Mouse (Mus musculus): ENCODE results near the gene Ogfod2. TPM values are rescaled to one million over a fixed set of nuclear protein-coding genes. Genes with fewer than 3 reads are reported as not detected.
A peak's percentile ranks its signal among the peaks of the same experiment; 100 is the strongest.

Gene Ogfod2
- polyA plus RNA-seq, 1 experiment from 2014 or later, result 19.0 TPM

DNA sequence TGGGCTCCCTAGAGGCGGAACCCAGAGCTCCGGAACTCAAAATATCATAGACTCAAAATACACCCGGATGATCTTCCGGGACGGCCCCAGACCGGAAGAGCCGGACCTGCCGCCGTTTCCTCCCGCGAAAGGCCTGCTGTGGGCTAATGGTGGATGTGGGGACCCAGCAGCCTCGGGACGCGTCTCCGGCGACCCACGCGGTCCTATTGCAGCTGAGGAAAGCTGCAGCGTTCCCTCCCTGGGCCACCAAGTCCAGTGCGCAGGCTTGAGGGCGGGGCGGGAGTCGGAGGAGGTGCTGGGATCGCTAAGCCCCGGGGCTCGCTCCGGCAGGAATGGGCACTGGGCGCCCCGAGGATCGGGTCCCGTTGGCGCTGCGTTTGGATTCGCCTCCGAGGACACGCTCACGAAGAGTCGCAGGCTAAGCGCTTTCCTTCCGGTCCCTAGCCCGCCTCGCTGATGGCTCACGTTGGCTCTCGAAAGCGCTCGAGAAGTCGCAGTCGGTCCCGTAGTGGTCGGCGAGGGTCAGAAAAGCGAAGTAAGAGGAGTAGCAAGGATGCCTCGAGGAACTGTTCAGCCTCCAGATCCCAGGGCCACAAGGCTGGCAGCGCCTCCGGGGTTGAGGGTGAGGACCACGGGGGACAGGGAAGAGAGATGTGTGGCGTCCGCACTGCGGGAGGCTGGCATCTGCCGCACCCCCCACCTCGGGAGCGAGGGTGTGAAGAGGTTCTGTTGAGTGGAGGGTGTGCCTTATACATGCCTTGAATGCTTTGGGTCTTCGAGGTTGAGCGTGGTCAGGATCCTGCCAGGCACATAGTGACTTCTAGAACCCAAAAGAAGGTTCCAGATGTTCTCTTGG lies 4.1 kb downstream of the Ogfod2 start, which contains the start of gene Arl6ip4:
Gene Arl6ip4, plus strand, starts transcription at position 100 of the 856 bp plus-strand sequence.
- peak within 1 kb of the TSS; percentile 96 for H3K4me2 ChIP-seq (replicated peaks; ENCODE audit: low read depth)
- peak within 1 kb of the TSS; percentile 88 for H3K27ac ChIP-seq (replicated peaks)
- H3K4me3 ChIP-seq (ENCODE audit: low read depth, low read length), result peak within 1 kb of the TSS; percentile 93
- no peaks in the 10 kb centered on the region for H3K27me3 ChIP-seq (ENCODE audit: control insufficient read depth, insufficient read depth, low read length)
- peaks cover 6% of the 10 kb centered on the region; the same call in 1 of the 2 replicates for H3K4me1 ChIP-seq (replicated peaks; ENCODE audit: control insufficient read depth, insufficient read depth)
- WGBS, result under 1% methylated on average over 63 of the region's 64 CpGs
- peak within 1 kb of the TSS; percentile 90 for H3K9ac ChIP-seq (ENCODE audit: low read length)
- H3K36me3 ChIP-seq (ENCODE audit: control insufficient read depth, insufficient read depth, low read length), result peaks cover 13% of the 10 kb centered on the region; the same call in 1 of the 2 replicates
- H3K9me3 ChIP-seq (ENCODE audit: control insufficient read depth, low read length), result no peaks in the 10 kb centered on the region
- no peak for TF ChIP-seq EP300 (optimal IDR thresholded peaks at IDR 0.05)
- no peak for TF ChIP-seq CTCF (IDR thresholded peaks at IDR 0.05; ENCODE audit: low read depth)
- ATAC-seq (ENCODE audit: low FRiP score, low TSS enrichment) (no peak), DNase-seq (ENCODE audit: low spot score) (peak; percentile 77)

GRCm38 (mm10) chr5:124119204-124119603 lies 7.1 kb downstream of the Ogfod2 start:
- H3K27ac ChIP-seq (replicated peaks), result no peak overlapping the region
- H3K27me3 ChIP-seq (ENCODE audit: control insufficient read depth, insufficient read depth, low read length), result no peaks in the 10 kb centered on the region
- peaks cover 17% of the 10 kb centered on the region; the same call in 1 of the 2 replicates for H3K36me3 ChIP-seq (ENCODE audit: control insufficient read depth, insufficient read depth, low read length)
- no peaks in the 10 kb centered on the region for H3K4me1 ChIP-seq (replicated peaks; ENCODE audit: control insufficient read depth, insufficient read depth)
- TF ChIP-seq CTCF (IDR thresholded peaks at IDR 0.05; ENCODE audit: low read depth) (no peak), EP300 (optimal IDR thresholded peaks at IDR 0.05) (no peak)
- no peak overlapping the region for H3K4me3 ChIP-seq (ENCODE audit: low read depth, low read length)
- 72% methylated on average over 5 of the region's 5 CpGs for WGBS
- H3K9ac ChIP-seq (ENCODE audit: low read length), result no peak overlapping the region
- no peak for DNase-seq (ENCODE audit: low spot score)
- ATAC-seq (ENCODE audit: low FRiP score, low TSS enrichment), result no peak
- no peak overlapping the region for H3K4me2 ChIP-seq (replicated peaks; ENCODE audit: low read depth)
- H3K9me3 ChIP-seq (ENCODE audit: control insufficient read depth, low read length), result no peaks in the 10 kb centered on the region

- no peak overlapping the region for H3K4me2 ChIP-seq (replicated peaks; ENCODE audit: low read depth)
- no peak overlapping the region for H3K4me3 ChIP-seq (ENCODE audit: low read depth, low read length)
- no peak for ATAC-seq (ENCODE audit: low FRiP score, low TSS enrichment)
- H3K27ac ChIP-seq (replicated peaks), result no peak overlapping the region
- H3K27me3 ChIP-seq (ENCODE audit: control insufficient read depth, insufficient read depth, low read length), result no peaks in the 10 kb centered on the region
- H3K9ac ChIP-seq (ENCODE audit: low read length), result no peak overlapping the region
- no peaks in the 10 kb centered on the region for H3K4me1 ChIP-seq (replicated peaks; ENCODE audit: control insufficient read depth, insufficient read depth)
- 86% methylated on average over 18 of the region's 18 CpGs for WGBS
- no peak for DNase-seq (ENCODE audit: low spot score)
- H3K9me3 ChIP-seq (ENCODE audit: control insufficient read depth, low read length), result no peaks in the 10 kb centered on the region
- TF ChIP-seq CTCF (IDR thresholded peaks at IDR 0.05; ENCODE audit: low read depth) (no peak), EP300 (optimal IDR thresholded peaks at IDR 0.05) (no peak)
- H3K36me3 ChIP-seq (ENCODE audit: control insufficient read depth, insufficient read depth, low read length), result peaks cover 17% of the 10 kb centered on the region; the same call in 1 of the 2 replicates
Measured at GRCm38 (mm10) chr5:124122357-124122756, 10.3 kb downstream of the Ogfod2 start.

DNA sequence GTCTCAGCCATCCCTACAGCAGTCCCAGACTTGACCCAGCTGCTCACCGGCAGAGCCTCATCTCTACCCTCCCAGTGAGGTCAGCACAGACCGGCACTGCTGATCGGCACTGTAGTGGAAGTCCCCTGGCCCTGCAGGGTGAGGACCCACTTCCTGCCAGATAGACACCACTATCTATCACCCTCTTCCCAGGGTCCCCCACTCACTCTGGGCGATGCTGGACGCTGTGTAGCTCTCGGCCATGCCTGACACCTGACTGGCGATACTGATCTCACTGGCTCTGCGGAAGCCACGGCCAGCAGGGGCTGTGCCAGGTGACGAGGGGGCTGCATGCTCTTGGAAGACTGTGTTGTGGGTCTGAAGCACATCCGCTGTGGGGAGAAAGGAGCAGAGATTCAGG lies 13.0 kb downstream of the Ogfod2 start:
- H3K9ac ChIP-seq (ENCODE audit: low read length), result no peak overlapping the region
- DNase-seq (ENCODE audit: low spot score), result no peak
- peaks cover 6% of the 10 kb centered on the region for H3K36me3 ChIP-seq (ENCODE audit: control insufficient read depth, insufficient read depth, low read length)
- no peaks in the 10 kb centered on the region for H3K9me3 ChIP-seq (ENCODE audit: control insufficient read depth, low read length)
- H3K27me3 ChIP-seq (ENCODE audit: control insufficient read depth, insufficient read depth, low read length), result no peaks in the 10 kb centered on the region
- no peaks in the 10 kb centered on the region for H3K4me1 ChIP-seq (replicated peaks; ENCODE audit: control insufficient read depth, insufficient read depth)
- no peak overlapping the region for H3K4me2 ChIP-seq (replicated peaks; ENCODE audit: low read depth)
- TF ChIP-seq EP300 (optimal IDR thresholded peaks at IDR 0.05) (no peak), CTCF (IDR thresholded peaks at IDR 0.05; ENCODE audit: low read depth) (no peak)
- H3K4me3 ChIP-seq (ENCODE audit: low read depth, low read length), result no peak overlapping the region
- WGBS, result 89% methylated on average over 11 of the region's 11 CpGs
- no peak for ATAC-seq (ENCODE audit: low FRiP score, low TSS enrichment)
- no peak overlapping the region for H3K27ac ChIP-seq (replicated peaks)

DNA sequence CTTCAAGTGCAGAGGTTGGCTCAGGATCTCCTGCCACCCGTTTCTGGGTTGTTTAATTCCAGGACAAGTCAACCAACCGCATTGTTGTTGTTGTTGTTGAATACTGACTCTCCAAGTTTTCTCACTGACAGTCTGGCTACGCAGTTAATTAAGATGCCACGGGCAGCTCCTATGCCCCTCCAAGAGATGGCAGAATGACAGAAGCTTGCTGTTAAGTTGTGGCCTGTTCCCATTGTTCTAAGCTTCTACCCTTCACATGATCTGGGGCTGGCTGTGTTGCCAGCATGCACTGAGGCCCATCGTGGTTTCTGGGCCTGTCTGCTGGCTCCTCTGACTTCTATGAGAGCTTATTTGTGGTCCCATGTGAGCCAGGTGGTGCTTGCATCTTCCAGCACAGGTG lies 22.2 kb downstream of the Ogfod2 start:
- H3K9ac ChIP-seq (ENCODE audit: low read length), result no peak overlapping the region

GRCm38 (mm10) chr5:124138066-124138465 lies 26.0 kb downstream of the Ogfod2 start:
- H3K4me2 ChIP-seq (replicated peaks; ENCODE audit: low read depth), result no peak overlapping the region
- ATAC-seq (ENCODE audit: low FRiP score, low TSS enrichment) (no peak), DNase-seq (ENCODE audit: low spot score) (no peak)
- H3K9me3 ChIP-seq (ENCODE audit: control insufficient read depth, low read length), result no peaks in the 10 kb centered on the region
- no peaks in the 10 kb centered on the region for H3K4me1 ChIP-seq (replicated peaks; ENCODE audit: control insufficient read depth, insufficient read depth)
- no peaks in the 10 kb centered on the region for H3K27me3 ChIP-seq (ENCODE audit: control insufficient read depth, insufficient read depth, low read length)
- H3K9ac ChIP-seq (ENCODE audit: low read length), result no peak overlapping the region
- TF ChIP-seq EP300 (optimal IDR thresholded peaks at IDR 0.05), result no peak
- TF ChIP-seq CTCF (IDR thresholded peaks at IDR 0.05; ENCODE audit: low read depth), result no peak
- no peaks in the 10 kb centered on the region; the same call in 1 of the 2 replicates for H3K36me3 ChIP-seq (ENCODE audit: control insufficient read depth, insufficient read depth, low read length)
- H3K27ac ChIP-seq (replicated peaks), result no peak overlapping the region
- 52% methylated on average over 7 of the region's 7 CpGs for WGBS
- H3K4me3 ChIP-seq (ENCODE audit: low read depth, low read length), result no peak overlapping the region

More for the DNA sequence above, 22.2 kb downstream of the Ogfod2 start:
- Histone ChIP-seq H3K27ac (replicated peaks) (no peak overlapping the region), H3K4me3 (ENCODE audit: low read depth, low read length) (no peak overlapping the region), H3K9me3 (ENCODE audit: control insufficient read depth, low read length) (no peaks in the 10 kb centered on the region), H3K36me3 (ENCODE audit: control insufficient read depth, insufficient read depth, low read length) (no peaks in the 10 kb centered on the region; the same call in 1 of the 2 replicates), H3K27me3 (ENCODE audit: control insufficient read depth, insufficient read depth, low read length) (no peaks in the 10 kb centered on the region), H3K4me1 (replicated peaks; ENCODE audit: control insufficient read depth, insufficient read depth) (no peaks in the 10 kb centered on the region), H3K4me2 (replicated peaks; ENCODE audit: low read depth) (no peak overlapping the region)
- 89% methylated on average over 5 of the region's 5 CpGs for WGBS
- TF ChIP-seq EP300 (optimal IDR thresholded peaks at IDR 0.05), result no peak
- no peak for TF ChIP-seq CTCF (IDR thresholded peaks at IDR 0.05; ENCODE audit: low read depth)
- ATAC-seq (ENCODE audit: low FRiP score, low TSS enrichment) (no peak), DNase-seq (ENCODE audit: low spot score) (no peak)

Data from stomach, postnatal 0 days (tissue).